Mouse (Mus musculus): Measurements from ENCODE around the gene Eng.

Gene Eng

GRCm38 (mm10) chr2:32621517-32621859 lies 24.9 kb upstream of the Eng start, which contains the start of gene Ak1:
Gene Ak1 (plus strand): TSS chr2:32621758.
- no peak for DNase-seq (ENCODE audit: low spot score)

GRCm38 (mm10) chr2:32624111-32624748 lies 22.2 kb upstream of the Eng start:
- no peak for DNase-seq (ENCODE audit: low spot score)

GRCm38 (mm10) chr2:32625212-32625872 lies 21.1 kb upstream of the Eng start:
- DNase-seq (ENCODE audit: low spot score), result peak; percentile 59

GRCm38 (mm10) chr2:32625873-32626694 lies 20.3 kb upstream of the Eng start:
- DNase-seq (ENCODE audit: low spot score), result no peak

GRCm38 (mm10) chr2:32627266-32628043 lies 18.9 kb upstream of the Eng start:
- no peak for DNase-seq (ENCODE audit: low spot score)

GRCm38 (mm10) chr2:32628044-32628550 lies 18.3 kb upstream of the Eng start:
- DNase-seq (ENCODE audit: low spot score), result no peak

GRCm38 (mm10) chr2:32628729-32629128 lies 17.7 kb upstream of the Eng start:
- no peak for DNase-seq (ENCODE audit: low spot score)

- no peak for DNase-seq (ENCODE audit: low spot score)
Measured at GRCm38 (mm10) chr2:32629276-32629976, 17.0 kb upstream of the Eng start.

GRCm38 (mm10) chr2:32630036-32630435 lies 16.4 kb upstream of the Eng start:
- DNase-seq (ENCODE audit: low spot score), result no peak

GRCm38 (mm10) chr2:32631046-32631445 lies 15.3 kb upstream of the Eng start:
- DNase-seq (ENCODE audit: low spot score), result no peak

GRCm38 (mm10) chr2:32631737-32632394 lies 14.5 kb upstream of the Eng start:
- DNase-seq (ENCODE audit: low spot score), result peak; percentile 81

GRCm38 (mm10) chr2:32633660-32634059 lies 12.7 kb upstream of the Eng start:
- no peak for DNase-seq (ENCODE audit: low spot score)

- DNase-seq (ENCODE audit: low spot score), result no peak
Measured at GRCm38 (mm10) chr2:32634277-32635105, 11.9 kb upstream of the Eng start.

- DNase-seq (ENCODE audit: low spot score), result no peak
Measured at GRCm38 (mm10) chr2:32636617-32637016, 9.8 kb upstream of the Eng start.

GRCm38 (mm10) chr2:32637778-32638281 lies 8.6 kb upstream of the Eng start:
- DNase-seq (ENCODE audit: low spot score), result peak; percentile 51

GRCm38 (mm10) chr2:32639632-32640031 lies 6.8 kb upstream of the Eng start:
- DNase-seq (ENCODE audit: low spot score), result no peak

- DNase-seq (ENCODE audit: low spot score), result no peak
Measured at GRCm38 (mm10) chr2:32640550-32641051, 5.8 kb upstream of the Eng start.

- no peak for DNase-seq (ENCODE audit: low spot score)
Measured at GRCm38 (mm10) chr2:32641810-32642209, 4.6 kb upstream of the Eng start.

- no peak for DNase-seq (ENCODE audit: low spot score)
Measured at GRCm38 (mm10) chr2:32642813-32643212, 3.6 kb upstream of the Eng start.

- DNase-seq (ENCODE audit: low spot score), result no peak
Measured at GRCm38 (mm10) chr2:32644083-32644482, 2.3 kb upstream of the Eng start.

Data from yolk sac, embryonic 10.5 days (tissue).